Mouse (Mus musculus) frontal cortex, postnatal 14 days (tissue): Measurements from ENCODE around the gene Rnf207.

Experiments
- DNase-seq, 2 experiments: peaks; one replicate each; pipeline ENCODE4 v3.0.0; 2022; ENCODE audit warnings: low spot score in 2 of 2

Rnf207 gene

DNA sequence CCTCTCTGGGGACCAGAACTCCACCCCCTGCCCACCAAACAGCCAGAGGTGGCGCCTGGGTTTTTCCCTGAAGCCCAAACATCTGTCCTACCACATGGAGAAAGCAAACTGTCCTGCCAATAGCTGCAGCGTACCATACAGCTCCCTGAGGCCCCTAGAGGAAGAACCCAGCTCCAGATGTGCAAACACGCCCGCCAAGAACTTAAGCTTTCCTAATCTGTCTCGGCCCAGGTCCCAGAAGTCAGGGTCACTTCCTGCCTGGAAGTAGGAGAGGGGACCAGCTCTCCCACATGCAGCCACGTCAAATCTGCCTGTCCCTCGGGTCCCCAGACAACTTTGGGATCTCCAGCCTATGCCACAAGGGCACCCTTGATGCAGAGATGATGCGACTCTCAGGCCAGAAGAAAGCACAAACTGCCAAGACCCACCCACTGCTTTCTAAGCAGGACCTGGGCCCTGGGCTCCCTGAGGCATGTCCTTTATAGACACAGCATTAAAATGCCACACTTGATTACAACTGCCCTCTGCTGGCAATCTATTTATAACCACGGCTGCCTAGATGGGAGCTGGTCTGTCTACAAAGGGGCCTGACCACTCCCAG lies 46.2 kb downstream of the Rnf207 start:
- DNase-seq = no peak

DNA sequence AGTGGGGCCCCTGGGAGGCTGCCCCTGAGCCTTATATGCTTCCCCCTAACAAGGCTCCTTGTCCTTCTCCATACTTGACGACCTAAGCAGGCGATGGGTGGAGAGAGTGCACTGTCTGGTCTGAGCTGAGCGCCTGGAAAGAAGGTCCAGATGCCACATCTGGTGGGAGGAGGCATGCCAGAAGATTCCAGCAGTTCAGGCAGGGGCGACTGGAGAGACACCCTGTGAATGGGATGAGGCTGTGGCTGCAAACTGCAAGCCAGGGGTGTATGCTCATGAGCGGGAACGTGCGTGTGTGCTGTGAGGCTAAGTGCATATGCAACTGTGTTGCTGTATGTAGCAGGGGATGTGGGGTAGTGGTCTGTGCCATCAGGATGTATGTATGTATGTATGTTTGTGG lies 46.8 kb downstream of the Rnf207 start:
- no peak for DNase-seq

DNA sequence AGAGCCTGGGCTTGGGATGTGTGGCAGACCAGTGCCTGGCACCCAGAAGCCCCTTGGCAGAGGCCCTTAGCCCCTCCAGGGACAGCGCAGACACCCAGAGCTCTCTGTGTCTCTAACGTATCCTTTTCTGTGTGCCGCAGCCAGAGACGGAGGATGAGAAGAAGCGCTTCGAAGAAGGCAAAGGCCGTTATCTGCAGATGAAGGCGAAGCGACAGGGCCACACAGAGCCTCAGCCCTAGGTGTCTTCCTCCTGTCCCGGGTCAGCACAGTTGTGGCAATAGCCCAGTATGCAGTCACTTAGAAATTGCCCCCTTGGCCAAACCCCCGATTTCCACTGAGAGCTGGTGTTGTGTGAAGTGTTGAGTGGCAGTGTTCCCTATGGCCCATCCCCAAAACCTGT lies 47.5 kb downstream of the Rnf207 start:
- no peak for DNase-seq

DNA sequence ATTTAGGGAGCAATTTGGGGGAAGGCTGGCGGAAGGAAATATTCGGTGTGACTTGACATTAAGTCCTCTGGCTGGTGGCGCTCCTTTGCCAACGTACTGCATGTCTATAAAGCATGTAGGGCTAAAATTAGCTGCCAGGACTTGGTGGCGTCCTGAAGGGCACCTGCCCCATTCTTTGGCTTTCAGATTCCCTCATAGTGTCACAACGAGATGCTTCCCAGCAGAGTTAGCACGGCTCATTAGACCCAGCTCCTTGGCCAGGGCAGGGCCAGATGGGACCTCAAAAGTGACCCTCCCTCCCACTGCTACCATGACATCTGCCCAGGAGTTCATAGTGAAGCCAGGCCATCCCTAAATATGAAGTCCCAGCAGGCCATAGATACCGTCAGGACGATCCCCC lies 48.2 kb downstream of the Rnf207 start:
- DNase-seq = no peak

DNA sequence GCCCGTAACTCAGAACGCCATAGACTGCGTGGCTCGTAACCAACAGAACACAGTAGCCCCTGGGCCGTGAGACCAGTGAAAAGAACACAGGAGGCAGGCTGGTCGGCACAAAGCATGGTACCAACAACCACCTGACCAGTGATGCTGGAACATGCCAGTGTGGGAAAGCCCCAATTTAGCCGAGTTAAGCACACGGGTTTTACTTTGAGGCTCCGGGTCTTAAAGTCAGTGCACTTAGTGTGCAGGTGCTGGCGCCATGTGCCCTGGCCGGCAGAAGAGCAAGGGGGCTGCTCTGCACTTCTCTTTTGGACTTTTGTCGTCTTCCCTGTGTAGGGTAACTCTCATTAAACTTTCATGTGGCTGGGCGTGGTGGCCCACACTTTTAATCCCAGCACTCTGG lies 48.8 kb downstream of the Rnf207 start:
- no peak for DNase-seq

DNA sequence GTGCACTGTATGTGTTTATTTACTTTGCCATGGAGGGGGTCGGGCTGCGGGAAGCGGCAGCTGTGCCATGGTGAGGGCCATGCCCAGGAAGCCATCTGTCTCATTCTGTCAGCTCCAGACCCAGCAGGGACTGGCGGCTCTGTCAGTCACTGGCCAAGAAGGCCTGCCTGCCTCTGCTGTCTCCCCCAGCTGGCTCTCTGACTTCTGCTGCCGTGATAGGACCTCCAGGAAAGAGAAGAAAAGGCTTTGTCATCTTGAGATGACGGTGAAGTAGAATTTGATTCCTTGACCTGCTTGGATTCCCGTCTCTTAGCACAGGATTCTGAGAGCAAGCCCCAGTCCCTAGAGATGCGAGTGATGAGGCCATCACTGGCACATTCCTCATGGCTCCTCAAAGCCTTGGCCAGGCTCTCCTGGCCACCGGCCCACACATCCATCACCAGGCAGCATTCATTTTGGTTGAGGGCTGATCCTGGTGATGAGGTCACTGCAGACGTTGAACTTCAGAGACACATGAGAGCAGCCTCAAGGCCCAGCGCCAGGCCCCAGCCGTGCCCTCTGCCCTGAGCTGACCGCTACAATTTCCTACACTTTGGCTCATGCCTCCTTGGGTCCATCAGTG lies 50.9 kb downstream of the Rnf207 start:
- DNase-seq = no peak

DNA sequence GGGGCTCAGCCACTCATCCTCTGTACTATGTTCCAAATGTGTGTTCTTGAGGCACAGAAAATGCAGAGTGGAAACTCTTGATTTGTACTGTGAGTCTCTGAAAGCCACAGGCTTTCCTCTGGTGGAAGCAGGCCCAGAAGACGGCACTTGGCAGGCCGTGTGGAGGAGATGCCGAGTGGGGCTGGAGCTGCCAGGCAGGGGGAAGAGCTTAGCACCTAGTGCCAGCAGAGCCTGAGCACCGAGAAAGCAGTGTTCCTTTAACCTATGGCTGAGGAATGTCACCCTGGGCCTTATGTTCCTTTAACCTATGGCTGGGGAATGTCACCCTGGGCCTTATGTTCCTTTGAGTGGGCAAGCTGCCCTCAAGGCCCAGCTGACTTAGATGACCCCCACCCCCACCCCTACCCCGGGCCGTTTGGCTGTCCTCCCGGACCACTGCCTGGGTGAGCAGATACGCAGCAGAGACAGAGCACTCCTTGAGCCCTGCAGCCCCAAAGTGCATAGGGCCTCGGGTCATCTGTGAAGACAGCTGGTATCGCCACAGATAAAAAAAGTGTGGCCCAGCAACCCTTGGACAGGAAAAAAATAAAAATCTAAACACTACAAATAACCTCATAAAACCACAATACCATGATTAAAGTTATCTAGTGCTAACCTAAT lies 52.4 kb downstream of the Rnf207 start:
- DNase-seq = no peak

DNA sequence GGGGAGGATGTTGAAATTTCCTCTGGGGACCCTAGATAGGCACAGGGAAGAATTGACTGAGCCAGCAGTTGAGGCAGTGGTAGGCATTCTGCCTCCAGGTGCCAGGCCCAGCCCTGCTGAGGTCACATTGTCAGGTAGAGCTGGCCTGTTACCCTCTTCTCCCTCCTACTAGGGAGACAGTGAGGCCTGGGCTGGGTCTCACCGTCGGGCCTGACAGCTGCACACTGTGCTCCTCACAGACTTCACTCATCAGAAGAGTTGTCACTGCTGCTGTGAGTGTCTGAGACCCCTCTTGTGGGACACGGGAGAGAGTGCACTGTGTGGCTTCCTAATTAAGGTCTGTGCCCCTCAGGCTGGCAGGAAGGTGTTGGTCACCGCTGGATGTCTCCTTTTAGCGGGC lies 53.0 kb downstream of the Rnf207 start:
- DNase-seq = no peak

DNA sequence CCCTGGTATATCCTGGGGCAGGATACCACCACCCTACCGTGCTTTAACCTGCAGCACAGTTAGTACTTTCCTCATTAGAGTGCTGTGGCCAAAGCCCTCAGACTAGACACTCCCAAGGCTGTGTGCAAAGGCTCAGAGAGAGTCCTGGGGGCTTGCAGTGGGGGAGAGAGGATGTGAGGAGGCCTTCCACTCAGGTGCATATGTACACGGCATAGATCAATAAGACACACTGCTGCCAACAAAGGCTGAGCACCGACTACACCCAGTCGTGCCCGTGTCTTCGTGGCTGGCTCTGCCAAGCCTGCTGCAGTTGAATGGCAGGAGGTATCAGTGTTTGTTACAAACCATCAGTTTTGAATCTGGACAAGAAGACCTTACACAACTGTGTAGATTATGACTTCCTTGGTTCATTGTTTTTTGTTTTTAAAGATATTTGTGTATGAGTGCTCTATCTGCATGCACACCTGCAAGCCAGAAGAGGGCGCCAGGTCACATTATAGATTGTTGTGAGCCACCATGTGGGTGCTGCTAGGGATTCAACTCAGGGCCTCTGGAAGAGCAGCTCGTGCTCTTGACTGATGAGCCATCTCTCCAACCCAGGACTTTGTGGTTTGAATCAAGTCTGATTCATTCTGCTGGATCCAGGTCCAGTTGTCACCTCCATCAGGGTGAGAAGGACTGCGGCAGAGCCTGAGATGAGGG lies 53.8 kb downstream of the Rnf207 start:
- DNase-seq = no peak

DNA sequence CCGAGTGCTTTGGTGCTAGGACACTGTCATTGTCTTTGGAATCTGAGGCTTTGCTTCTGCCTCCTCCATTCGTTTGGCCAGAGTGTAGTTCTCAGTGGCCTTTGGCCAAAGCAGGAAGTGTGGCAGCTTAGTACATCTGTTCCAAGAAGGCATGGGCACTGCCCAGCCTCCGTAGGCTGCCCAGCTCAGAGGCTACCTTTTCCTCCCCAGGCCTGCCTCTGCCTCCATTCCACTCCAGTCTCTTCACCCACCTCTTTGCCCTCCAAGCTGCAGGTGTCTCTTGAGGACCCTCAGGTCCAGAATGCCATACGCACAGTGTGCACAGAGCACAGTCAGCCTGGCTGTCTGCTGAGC lies 54.6 kb downstream of the Rnf207 start:
- no peak for DNase-seq

DNA sequence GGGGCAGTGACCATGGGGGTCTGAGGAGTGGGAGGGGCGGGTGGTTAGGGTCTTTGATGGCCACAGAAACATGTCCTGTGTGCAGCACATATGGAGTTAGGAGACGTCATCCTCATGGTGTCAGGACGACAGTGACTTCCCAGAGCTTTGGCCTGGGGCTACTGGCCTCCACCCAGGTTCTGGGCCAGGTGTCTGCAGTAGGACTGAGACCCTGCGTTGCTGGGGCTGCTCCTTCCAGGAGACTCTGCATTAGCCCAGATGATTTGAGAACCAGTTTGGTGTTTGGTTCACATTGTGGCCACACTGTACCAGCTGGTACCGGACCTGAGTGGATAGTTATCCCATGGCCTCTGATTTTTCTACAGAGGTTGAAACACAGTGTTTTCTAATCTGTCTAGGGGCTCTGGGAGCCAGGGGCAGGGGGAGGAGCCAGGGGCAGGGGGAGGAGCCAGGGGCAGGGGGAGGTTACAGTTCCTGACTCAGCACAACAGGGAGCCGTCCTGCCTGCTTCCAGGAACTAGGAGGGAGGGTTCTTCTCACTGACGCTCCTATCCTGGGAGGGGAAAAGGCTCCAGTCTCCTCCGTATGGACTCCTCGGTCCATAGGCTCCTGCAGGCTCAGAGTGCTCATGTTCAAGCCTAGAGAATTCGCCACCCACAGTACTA lies 55.1 kb downstream of the Rnf207 start:
- no peak for DNase-seq

DNA sequence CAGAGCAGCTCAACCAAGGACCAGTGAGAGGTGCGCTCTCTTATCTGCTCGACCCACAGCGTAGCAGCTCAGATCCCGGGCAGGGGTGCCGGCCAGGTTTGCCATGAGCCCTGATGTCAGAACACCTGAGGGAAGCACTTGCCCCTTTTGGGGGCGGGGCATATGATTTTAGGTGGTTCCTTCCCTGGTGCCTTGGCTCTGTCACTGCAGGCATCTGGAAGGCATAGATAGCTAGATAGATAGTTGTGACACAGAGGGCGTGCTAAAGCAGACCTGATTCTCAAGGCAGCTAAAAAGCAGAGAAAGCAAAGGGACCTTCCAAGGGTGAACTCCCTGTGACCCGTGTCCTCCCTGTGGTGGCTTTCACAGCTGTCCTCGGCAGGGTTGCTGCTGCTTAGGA lies 55.7 kb downstream of the Rnf207 start:
- DNase-seq = no peak

DNA sequence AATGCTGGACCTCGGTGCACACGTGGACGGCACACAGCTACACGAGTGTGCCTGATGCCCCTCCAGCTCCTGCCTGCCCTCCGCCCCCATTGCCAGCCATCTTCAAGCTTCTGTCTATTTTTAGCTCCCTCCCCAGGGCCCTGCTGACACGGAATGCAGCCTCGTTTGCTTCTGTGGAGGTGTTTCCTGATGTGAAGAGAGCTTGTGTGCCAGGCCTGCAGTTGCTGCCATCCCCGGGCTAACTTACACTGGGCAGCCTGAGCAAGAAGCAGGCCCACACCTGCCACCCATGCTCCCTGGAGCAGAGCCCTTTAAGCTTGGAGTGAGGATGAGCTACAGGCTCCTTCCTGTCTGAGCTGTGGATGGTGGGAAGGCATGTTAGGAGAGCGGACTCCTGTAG lies 56.6 kb downstream of the Rnf207 start:
- DNase-seq = no peak

DNA sequence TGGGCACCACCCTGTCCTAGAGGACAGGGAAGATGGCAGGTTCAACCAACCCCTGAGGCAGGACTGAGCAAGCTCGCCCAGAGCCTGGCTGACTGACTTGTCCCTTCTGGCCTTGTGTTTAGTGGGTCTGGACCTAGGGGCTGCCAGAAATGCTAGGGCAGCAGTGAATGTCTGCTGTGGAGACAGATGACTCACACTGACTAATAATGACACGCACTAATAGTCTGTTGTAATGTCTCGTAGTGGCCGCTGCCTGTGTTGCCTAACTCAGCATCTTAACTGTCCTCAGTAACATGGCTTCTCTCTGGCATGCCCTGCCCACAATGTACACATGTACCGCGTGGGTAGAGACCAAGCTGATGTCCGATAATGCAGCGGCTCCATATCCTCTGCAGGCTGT lies 58.3 kb downstream of the Rnf207 start:
- no peak for DNase-seq

DNA sequence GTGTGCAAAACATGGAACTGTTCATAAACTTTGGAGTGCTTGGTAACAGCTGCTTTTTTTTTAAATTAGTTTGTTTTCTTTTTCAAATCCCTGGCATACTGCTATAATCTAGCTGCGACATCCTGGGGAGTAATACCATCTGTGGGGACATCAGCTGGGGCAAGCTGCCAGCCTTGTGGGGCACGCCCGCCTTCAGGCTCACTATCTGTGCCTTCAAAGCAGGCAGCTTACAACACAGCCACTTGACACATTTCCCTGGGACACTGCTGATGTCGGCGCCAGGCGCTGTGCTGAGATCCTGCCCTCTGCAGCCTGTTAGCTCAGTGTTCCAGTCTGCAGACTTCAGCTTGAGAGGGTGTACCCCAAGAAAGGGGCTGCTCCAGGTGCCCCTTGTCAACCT lies 61.7 kb downstream of the Rnf207 start:
- DNase-seq = peak; percentile 61 to 64
